Mouse (Mus musculus) T-helper 17 cell (primary cell): ENCODE measurements around the gene Rdh16.
"Not testable (repeated sequence)": the region's sequence is repeated elsewhere in the genome, so short reads cannot be mapped to it uniquely, and the experiment has no call there.

ENCODE experiments used
- in situ Hi-C, 2 experiments: fragments of 300-600 bp; cut with MboI, MseI; formaldehyde crosslinking; loops; 1 replicate in 1 of 2; 2 replicates in 1 of 2; pipeline ENCODE4 v1.15.1; 2025; ENCODE audit warnings: high pct_unique_total_duplicates in 2 of 2

Gene Rdh16

GRCm38 (mm10) chr10:127829121-127829520, 28.2 kb downstream of the Rdh16 start:
- in situ Hi-C loops: no loop called here

- in situ Hi-C loops: not testable (repeated sequence)
These were observed 33.2 kb downstream of the Rdh16 start for GRCm38 (mm10) chr10:127834186-127834585.

- in situ Hi-C loops: loop anchor here in 1 of 2 experiments (5.0 kb wide), 1 partner anchor 92 kb away; no protein-coding TSS in a partner anchor
These were observed 34.3 kb downstream of the Rdh16 start for GRCm38 (mm10) chr10:127835292-127835691.

- in situ Hi-C loops: loop anchor here in 1 of 2 experiments (5.0 kb wide), 1 partner anchor 90 kb away; no protein-coding TSS in a partner anchor
These were observed 36.8 kb downstream of the Rdh16 start for GRCm38 (mm10) chr10:127837793-127838192.

GRCm38 (mm10) chr10:127838539-127838938, 37.6 kb downstream of the Rdh16 start:
- in situ Hi-C loops: loop anchor here in 1 of 2 experiments (5.0 kb wide), 1 partner anchor 89 kb away; no protein-coding TSS in a partner anchor

GRCm38 (mm10) chr10:127840776-127841175, 39.8 kb downstream of the Rdh16 start:
- in situ Hi-C loops: no loop called here

GRCm38 (mm10) chr10:127845945-127846344, 45.0 kb downstream of the Rdh16 start:
- in situ Hi-C loops: not testable (repeated sequence)

- in situ Hi-C loops: no loop called here
These were observed 47.1 kb downstream of the Rdh16 start for GRCm38 (mm10) chr10:127848089-127848488.

GRCm38 (mm10) chr10:127849628-127850027, 48.7 kb downstream of the Rdh16 start, which contains the start of gene Rdh19:
Gene Rdh19 (plus strand): TSS chr10:127849928.
- in situ Hi-C loops: no loop called here

GRCm38 (mm10) chr10:127856376-127856775, 55.4 kb downstream of the Rdh16 start:
- in situ Hi-C loops: no loop called here

- in situ Hi-C loops: no loop called here
These were observed 64.0 kb downstream of the Rdh16 start for GRCm38 (mm10) chr10:127864931-127865330.

- in situ Hi-C loops: no loop called here
These were observed 65.3 kb downstream of the Rdh16 start, which contains the start of gene Rdh16f2 for GRCm38 (mm10) chr10:127866232-127866631. Gene Rdh16f2 (plus strand): TSS chr10:127866474.

GRCm38 (mm10) chr10:127872484-127872883, 71.5 kb downstream of the Rdh16 start:
- in situ Hi-C loops: loop anchor here in 1 of 2 experiments (10.0 kb wide), 1 partner anchor 62 kb away; no protein-coding TSS in a partner anchor

GRCm38 (mm10) chr10:127877681-127878080, 76.7 kb downstream of the Rdh16 start:
- in situ Hi-C loops: loop anchor here in 1 of 2 experiments (10.0 kb wide), 1 partner anchor 57 kb away; no protein-coding TSS in a partner anchor

- in situ Hi-C loops: loop anchor here in 1 of 2 experiments (10.0 kb wide), 1 partner anchor 56 kb away; no protein-coding TSS in a partner anchor
These were observed 77.5 kb downstream of the Rdh16 start for GRCm38 (mm10) chr10:127878262-127879057.

- in situ Hi-C loops: loop anchor here in 1 of 2 experiments (10.0 kb wide), 1 partner anchor 56 kb away; no protein-coding TSS in a partner anchor
These were observed 78.3 kb downstream of the Rdh16 start for GRCm38 (mm10) chr10:127879155-127879688.

GRCm38 (mm10) chr10:127881041-127881440, 80.1 kb downstream of the Rdh16 start:
- in situ Hi-C loops: no loop called here

- in situ Hi-C loops: no loop called here
These were observed 85.6 kb downstream of the Rdh16 start for GRCm38 (mm10) chr10:127886551-127886950.

- in situ Hi-C loops: no loop called here
These were observed 86.0 kb downstream of the Rdh16 start for GRCm38 (mm10) chr10:127886971-127887370.

- in situ Hi-C loops: no loop called here
These were observed 87.7 kb downstream of the Rdh16 start, which contains the start of gene Rdh7 for GRCm38 (mm10) chr10:127888605-127889004. Gene Rdh7 (minus strand): TSS chr10:127888817.

- in situ Hi-C loops: no loop called here
These were observed 90.5 kb downstream of the Rdh16 start for GRCm38 (mm10) chr10:127891481-127891880.
